Mouse (Mus musculus) midbrain, embryonic 14.5 days (tissue): ENCODE data around the gene Liph. TPM values are rescaled to one million over a fixed set of nuclear protein-coding genes. Genes with fewer than 3 reads are reported as not detected.

Experiments
- ATAC-seq: fragments of 200-750 bp; cut with Nextera tagmentation; 2 replicates; pipeline ENCODE4 v1.8.0; 2017; ENCODE audit warnings: moderate number of reproducible peaks, moderate library complexity; ENCODE audit not compliant: low FRiP score, low TSS enrichment
- DNase-seq: peaks from one replicate; pipeline ENCODE4 v3.0.0-alpha.2; 2015
- H3K27ac ChIP-seq: fragments of 300-500 bp; sonication (generic); replicated peaks from 2 replicates; pipeline ENCODE4 v1.5.1; 2014; ENCODE audit warnings: mild to moderate bottlenecking, low read depth, low read length, moderate library complexity
- H3K27me3 ChIP-seq: fragments of 300-500 bp; sonication (generic); 2 replicates; pipeline ENCODE4 v1.6.1; 2014; ENCODE audit warnings: low read length, control low read depth, mixed read lengths; ENCODE audit not compliant: control insufficient read depth, insufficient read depth
- H3K36me3 ChIP-seq: fragments of 300-500 bp; sonication (generic); 2 replicates; pipeline ENCODE4 v1.6.1; 2014; ENCODE audit warnings: low read length, control low read depth; ENCODE audit not compliant: control insufficient read depth, insufficient read depth
- H3K4me1 ChIP-seq: fragments of 300-500 bp; sonication (generic); 2 replicates; pipeline ENCODE4 v1.6.1; 2014; ENCODE audit warnings: mild to moderate bottlenecking, antibody characterized with exemption, low read length, control low read depth; ENCODE audit not compliant: control insufficient read depth, insufficient read depth
- H3K4me2 ChIP-seq: fragments of 300-500 bp; sonication (generic); 2 replicates; pipeline ENCODE4 v1.6.1; 2014; ENCODE audit warnings: mild to moderate bottlenecking, low read length, moderate library complexity
- H3K4me3 ChIP-seq: fragments of 300-500 bp; sonication (generic); replicated peaks from 2 replicates; pipeline ENCODE4 v1.5.1; 2014; ENCODE audit warnings: low read depth, low read length
- H3K9ac ChIP-seq: fragments of 300-500 bp; sonication (generic); replicated peaks from 2 replicates; pipeline ENCODE4 v1.6.1; 2014; ENCODE audit warnings: mild to moderate bottlenecking, low read length, moderate library complexity
- H3K9me3 ChIP-seq: fragments of 300-500 bp; sonication (generic); 2 replicates; pipeline ENCODE4 v1.6.1; 2016; ENCODE audit warnings: low read length, control low read depth, mixed read lengths; ENCODE audit not compliant: control insufficient read depth
- WGBS: fragments of 180-500 bp; shearing (Covaris S2); extraction: QIAGEN DNeasy Blood & Tissue Kit; methylation state at CpG from one replicate; pipeline ENCODE4 v1.1.7; 2014; 5-methylcytosine and 5-hydroxymethylcytosine counted together
- polyA plus RNA-seq: library from polyadenylated mRNA; unstranded; fragments of >200 nt; fragmentation: Nextera tagmentation; extraction: Ambion mirVana; gene quantifications from 2 replicates; pipeline ENCODE4 v1.2.1, GENCODE M21; 2014

Liph gene
- polyA plus RNA-seq, 1 experiment from 2014 or later = 0.25 TPM

DNA sequence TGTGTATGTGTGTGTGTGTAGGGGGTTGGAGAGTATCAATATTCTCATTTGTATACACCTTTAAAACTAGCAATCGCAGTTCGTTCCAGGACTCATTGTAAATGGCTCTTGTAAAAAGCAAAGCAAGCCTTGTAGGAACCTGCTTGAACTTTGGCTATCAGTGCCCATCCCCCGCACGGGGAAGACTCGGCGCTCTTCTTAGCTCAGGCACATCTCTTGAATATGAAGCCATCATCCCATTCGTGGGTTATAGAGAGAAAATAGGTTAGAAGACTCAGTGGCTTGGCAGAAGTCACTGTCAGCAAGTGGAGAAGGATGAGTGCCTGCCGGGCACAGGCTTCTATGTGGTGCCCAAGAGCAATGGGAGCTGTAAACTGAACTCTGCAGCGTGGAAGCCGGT is 90.8 kb downstream of the Liph start:
- ATAC-seq (no peak), DNase-seq (no peak)
- H3K9me3 ChIP-seq = no peaks in the 10 kb centered on the region
- no peak overlapping the region for H3K4me3 ChIP-seq
- no peaks in the 10 kb centered on the region for H3K4me1 ChIP-seq
- 89% methylated on average over 10 of the region's 10 CpGs for WGBS
- H3K36me3 ChIP-seq = peaks cover 58% of the 10 kb centered on the region
- H3K27ac ChIP-seq = no peak overlapping the region
- no peaks in the 10 kb centered on the region for H3K27me3 ChIP-seq
- no peak overlapping the region for H3K9ac ChIP-seq
- H3K4me2 ChIP-seq = no peak overlapping the region

Other genes with a start within 250 kb of the Liph start
- 1.2 and 1.6 TPM in 2 replicates for gene Ehhadh, start 207.9 kb downstream of the Liph start, polyA plus RNA-seq
- gene Map3k13, start 201.3 kb downstream of the Liph start, polyA plus RNA-seq = 6.6 and 9.3 TPM in 2 replicates
- 40.7 and 41.3 TPM in 2 replicates for gene Tmem41a, start 48.1 kb downstream of the Liph start, polyA plus RNA-seq
- gene Senp2, start 13.8 kb upstream of the Liph start, polyA plus RNA-seq = 41.1 and 58.4 TPM in 2 replicates
- 11.8 and 20.2 TPM in 2 replicates for gene Igf2bp2, start 167.6 kb upstream of the Liph start, polyA plus RNA-seq